Mouse (Mus musculus) kidney, adult 2 months (tissue): ENCODE measurements around the gene Mpeg1.

ENCODE experiments used
- CTCF ChIP-seq: fragments of 200-500 bp; conservative IDR thresholded peaks from 2 replicates; pipeline ENCODE4 v1.5.1; 2011; ENCODE audit warnings: low read depth, mild to moderate bottlenecking, control low read depth, low read length, moderate library complexity, mixed read lengths; ENCODE audit not compliant: insufficient read depth, insufficient read length
- POLR2A ChIP-seq: fragments of 200-500 bp; IDR thresholded peaks from one replicate; pipeline ENCODE4 v1.6.1; 2011; ENCODE audit warnings: low read depth, low read length, control low read depth

GRCm38 (mm10) chr19:12473951-12474350 lies 13.4 kb downstream of the Mpeg1 start:
- TF ChIP-seq POLR2A: no peak
- no peak for TF ChIP-seq CTCF
